Mouse (Mus musculus) heart, postnatal 0 days (tissue): ENCODE results near the gene Kantr.

Experiments used
- CTCF ChIP-seq: IDR thresholded peaks from 2 replicates; pipeline ENCODE4 v1.5.1; 2016; ENCODE audit warnings: antibody characterized with exemption, control low read depth, low read depth
- EP300 ChIP-seq: IDR thresholded peaks from 2 replicates; pipeline ENCODE4 v1.6.1; 2016; ENCODE audit warnings: antibody characterized with exemption, low read depth

GRCm38 (mm10) chrX:152307371-152307770 is 19.9 kb downstream of the Kantr start:
- no peak for TF ChIP-seq CTCF
- no peak for TF ChIP-seq EP300
